Mouse (Mus musculus) cortical plate, adult 2 months (tissue): ENCODE data around the gene Musk.

Source experiments
- CTCF ChIP-seq: fragments of 200-500 bp; IDR thresholded peaks from 2 replicates; pipeline ENCODE4 v1.5.1; 2011; ENCODE audit warnings: mild to moderate bottlenecking, control low read depth, low read length; ENCODE audit not compliant: insufficient read depth; ENCODE audit errors: extremely low read depth
- POLR2A ChIP-seq: fragments of 200-500 bp; IDR thresholded peaks from 2 replicates; pipeline ENCODE4 v1.6.1; 2011; ENCODE audit warnings: mild to moderate bottlenecking, low read length, control low read depth; ENCODE audit not compliant: insufficient read depth; ENCODE audit errors: extremely low read depth

DNA sequence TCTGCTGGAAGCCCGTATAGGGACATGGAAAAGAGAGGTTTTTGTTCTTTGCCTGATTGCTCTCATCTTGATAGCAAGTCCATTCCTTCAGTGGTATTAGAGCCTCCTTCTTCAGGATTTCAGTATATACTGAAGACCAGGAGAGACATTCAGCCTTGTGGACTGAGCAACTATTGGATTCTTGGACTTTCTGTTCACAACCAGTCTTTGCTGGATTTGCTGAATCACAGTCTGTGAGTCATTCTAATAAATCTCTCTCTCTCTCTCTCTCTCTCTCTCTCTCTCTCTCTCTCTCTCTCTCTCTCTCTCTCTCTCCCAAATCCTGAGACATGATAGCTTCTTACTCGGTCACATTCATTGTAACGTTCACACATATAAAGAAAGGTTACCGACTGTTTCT, 93.4 kb downstream of the Musk start:
- TF ChIP-seq POLR2A, result no peak
- TF ChIP-seq CTCF, result no peak
